Mouse (Mus musculus): ENCODE results near the gene Gm42421.

GRCm38 (mm10) chr5:143924781-143925452, 3.1 kb upstream of the Gm42421 start:
- TF ChIP-seq MAX (IDR thresholded peaks at IDR 0.05) (no peak), CTCF (IDR thresholded peaks at IDR 0.05; ENCODE audit: control insufficient read depth, insufficient read depth, insufficient read length) (no peak), CEBPB (IDR thresholded peaks at IDR 0.05; ENCODE audit: low read depth) (no peak), USF1 (IDR thresholded peaks at IDR 0.05; ENCODE audit: low read depth) (no peak), MYOD1 (IDR thresholded peaks at IDR 0.05; ENCODE audit: control insufficient read depth, insufficient read length, low read depth) (no peak), FOSL1 (IDR thresholded peaks at IDR 0.05; ENCODE audit: insufficient read depth, low read length, poor library complexity, severe bottlenecking) (no peak)

Measured in C2C12 (cell line).